Mouse (Mus musculus) cerebellum, adult 11 months (tissue): ENCODE results near the gene Klc1.

Source experiments
- DNase-seq: peaks from one replicate; pipeline ENCODE4 v3.0.0; 2022

Gene Klc1

DNA sequence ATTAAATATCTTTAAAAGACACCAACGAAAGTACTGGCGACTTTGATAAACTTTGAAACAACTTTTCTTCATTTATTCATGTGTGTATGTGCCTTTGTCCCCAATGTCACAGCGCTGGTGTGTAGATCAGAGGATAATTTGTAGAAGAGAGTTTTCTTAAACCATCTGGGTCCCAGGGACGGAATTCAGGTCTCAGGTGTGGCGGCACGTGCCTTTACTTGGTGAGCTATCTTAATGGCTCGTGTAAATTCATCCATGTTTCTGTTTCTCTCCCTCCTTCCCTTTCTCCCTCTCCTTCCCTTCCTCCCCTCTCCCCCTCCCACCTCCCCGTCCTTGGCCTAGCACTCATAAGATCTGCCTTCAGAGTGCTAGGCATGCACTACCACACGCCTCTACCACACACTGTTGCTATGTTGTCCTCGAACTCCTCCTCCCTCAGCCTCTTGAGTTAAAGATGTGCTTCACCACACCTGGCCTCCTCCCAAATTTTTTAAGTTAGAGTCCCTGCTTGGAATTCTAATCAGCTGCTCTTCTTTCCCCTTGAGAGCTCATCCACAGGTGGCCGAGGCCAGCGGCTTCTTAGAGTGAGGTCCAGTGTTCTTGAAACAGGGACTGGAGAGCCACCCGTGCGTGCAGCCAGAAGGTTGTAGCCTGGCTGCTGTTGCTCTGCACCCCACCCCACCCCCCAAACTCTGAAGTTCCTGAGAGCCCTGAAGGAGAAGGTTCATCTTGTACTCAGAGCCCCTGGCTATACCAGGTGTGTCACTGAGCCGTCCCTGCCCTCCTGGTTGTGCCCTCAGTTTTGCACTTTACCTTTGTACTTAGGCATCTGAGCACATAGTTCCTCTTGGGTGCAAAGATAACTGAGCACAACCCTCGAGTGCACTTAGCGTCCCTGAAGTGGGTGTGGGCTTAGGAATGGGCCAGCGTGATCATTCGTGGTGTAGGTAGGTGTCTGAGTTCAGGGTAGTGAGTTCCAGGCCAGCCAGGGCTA lies 56.4 kb downstream of the Klc1 start:
- no peak for DNase-seq

GRCm38 (mm10) chr12:111816528-111816927 lies 57.9 kb downstream of the Klc1 start:
- DNase-seq = no peak

GRCm38 (mm10) chr12:111816967-111817366 lies 58.3 kb downstream of the Klc1 start:
- DNase-seq = no peak

- DNase-seq = no peak
Observed at GRCm38 (mm10) chr12:111817991-111818390, 59.3 kb downstream of the Klc1 start.

DNA sequence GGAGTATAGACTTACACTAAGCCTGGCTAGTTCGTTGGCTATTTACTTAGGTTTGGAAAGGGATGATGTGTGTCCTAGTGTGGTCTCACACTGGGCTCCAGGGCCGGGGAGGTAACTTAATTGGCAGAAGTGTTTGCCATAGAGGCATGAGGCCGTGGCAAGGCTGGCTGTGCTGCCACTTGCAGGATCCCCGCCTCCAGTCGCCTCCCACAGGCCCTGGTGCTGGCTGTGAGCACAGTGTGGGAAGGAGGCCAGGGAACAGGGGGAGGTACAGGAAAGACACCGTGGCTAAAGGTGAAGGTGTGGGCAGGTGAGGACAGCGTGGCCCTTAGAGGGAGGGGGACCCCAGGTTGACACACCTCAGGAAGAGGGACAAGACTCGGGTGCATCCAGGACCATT lies 61.3 kb downstream of the Klc1 start:
- no peak for DNase-seq

- no peak for DNase-seq
Observed at GRCm38 (mm10) chr12:111820708-111821107, 62.1 kb downstream of the Klc1 start.

- no peak for DNase-seq
Observed at GRCm38 (mm10) chr12:111821931-111822330, 63.3 kb downstream of the Klc1 start.

DNA sequence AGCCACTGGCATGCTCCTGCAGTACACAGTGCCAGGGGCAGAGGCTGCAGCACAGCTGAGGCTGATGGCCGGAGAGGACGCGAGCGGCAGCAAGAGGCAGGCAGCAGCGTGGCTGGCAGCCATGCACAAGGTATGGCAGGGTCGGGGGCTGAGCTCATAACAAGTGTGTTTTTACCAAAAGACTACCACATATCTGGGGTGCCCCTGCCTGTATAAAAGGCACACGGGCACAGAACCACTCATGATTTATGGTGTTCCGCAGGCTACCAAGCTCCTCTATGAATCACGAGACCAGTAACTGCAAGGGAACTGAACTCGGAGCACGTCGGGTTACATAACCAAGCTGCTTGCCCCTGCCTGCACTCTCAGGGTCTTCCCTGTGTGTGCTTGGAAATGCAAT lies 68.9 kb downstream of the Klc1 start:
- no peak for DNase-seq

DNA sequence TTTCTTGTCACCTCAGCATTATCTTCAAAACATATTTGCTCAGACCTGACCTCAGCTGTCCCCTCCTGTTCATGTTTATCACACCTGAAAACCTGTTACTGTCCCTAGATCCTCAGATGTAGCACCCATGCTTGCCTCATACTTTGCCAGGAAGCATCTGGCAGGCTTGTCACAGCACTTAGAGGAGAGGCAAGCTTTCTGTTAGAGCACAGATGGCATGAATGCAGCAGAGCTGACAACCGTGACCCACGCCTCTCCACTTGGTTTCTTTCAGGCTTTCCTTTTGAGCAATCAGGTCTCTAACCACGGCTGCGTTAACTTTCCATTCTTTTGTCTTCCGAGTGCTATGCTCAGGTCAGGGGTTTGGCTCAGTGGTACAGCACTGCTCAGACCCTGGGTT lies 70.8 kb downstream of the Klc1 start:
- DNase-seq = no peak

DNA sequence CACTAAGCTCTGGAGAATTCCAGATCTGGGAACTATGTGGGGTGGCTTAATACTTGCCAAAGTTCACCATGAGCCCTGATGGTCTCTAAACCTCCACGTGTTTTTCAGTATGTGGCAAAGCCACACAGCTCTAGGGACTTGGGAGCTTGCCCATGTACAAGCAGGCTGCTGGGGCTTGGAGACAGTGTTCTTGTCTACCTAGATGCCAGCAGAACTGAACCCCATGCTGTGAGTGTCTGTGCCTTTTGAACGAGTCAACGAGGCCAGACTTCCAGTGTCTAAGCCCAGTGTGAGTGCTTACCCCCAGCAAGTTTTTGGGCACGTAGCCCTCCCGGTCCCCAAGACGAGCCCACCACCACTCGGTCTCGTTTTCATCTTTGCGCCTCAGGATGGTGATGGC lies 71.3 kb downstream of the Klc1 start:
- DNase-seq = peak; percentile 43

DNA sequence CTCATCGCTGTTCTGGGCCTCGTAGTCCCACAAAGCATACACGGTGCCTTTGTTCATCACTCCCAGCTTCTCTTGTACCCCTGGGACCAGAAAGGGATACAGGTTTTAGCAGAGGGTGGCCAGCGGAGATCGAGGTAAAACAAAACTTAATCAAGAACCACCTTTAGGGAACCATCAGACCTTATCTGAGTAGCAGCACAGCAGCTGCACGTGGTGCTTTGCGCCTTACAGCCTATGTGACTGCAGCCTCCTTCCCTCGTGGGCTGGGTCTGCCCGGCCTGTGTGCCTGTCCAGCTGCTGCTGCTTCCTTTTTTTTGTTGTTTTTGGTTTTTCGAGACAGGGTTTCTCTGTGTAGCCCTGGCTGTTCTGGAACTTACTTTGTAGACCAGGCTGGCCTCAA lies 71.7 kb downstream of the Klc1 start:
- DNase-seq = no peak

- DNase-seq = no peak
Observed at GRCm38 (mm10) chr12:111832643-111833042, 74.0 kb downstream of the Klc1 start.

- no peak for DNase-seq
Observed at GRCm38 (mm10) chr12:111833457-111833856, 74.8 kb downstream of the Klc1 start.

- no peak for DNase-seq
Observed at GRCm38 (mm10) chr12:111842565-111843433, 84.2 kb downstream of the Klc1 start.

DNA sequence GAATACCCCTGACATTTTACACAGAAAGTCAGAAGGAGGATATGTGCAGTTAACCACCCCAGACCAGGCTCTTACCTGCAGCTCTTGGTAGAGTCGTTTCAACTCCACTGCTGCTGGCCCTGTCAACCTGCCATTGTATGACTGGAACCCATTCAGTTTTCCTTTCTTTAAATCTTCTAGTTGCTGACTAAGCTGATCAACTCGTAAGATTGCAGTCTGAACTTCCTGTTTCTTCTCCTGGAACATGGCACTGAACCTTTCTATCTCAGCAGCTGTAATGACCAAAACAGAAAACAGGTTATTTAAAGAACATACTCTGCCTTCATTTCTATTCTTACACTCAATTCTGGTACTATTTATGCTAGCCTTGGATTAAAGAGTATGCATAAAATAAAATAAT lies 84.8 kb downstream of the Klc1 start:
- DNase-seq = no peak

DNA sequence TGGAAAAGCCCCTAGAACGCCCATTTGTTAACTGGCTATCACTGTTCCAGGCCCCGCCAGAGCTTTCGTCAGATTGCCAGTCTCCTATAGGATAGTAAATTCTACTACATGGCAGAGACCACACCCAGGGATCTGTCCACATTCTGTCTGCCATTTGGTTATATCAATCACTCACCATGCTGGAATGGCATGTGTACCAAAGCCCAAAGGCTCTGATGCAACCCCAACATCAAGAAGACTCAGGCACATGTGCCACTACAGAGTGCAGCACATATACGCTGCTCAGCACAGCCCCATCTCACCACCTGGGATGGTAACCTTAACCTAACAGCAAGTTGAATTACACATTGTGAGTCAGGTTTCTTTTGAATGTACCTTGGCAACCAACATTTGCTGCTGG lies 87.3 kb downstream of the Klc1 start:
- no peak for DNase-seq

DNA sequence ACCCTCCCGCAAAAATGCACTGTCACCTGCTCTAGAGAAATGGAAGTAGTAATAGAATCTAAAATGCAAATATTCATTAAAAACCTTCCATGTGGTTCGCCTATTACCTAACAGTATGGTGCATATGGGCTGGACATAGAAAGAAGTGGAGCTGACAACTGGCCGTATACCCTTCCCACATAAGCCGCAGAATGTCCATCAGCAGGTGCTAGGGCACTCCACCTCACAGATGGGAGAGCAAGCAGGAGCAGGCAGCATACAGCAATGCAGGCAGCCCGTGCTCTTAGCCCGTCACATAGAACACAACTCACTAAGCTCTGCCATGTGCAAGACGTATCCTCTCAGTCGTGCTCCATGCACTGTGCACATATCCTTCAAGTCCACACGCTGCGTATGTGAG lies 88.2 kb downstream of the Klc1 start:
- no peak for DNase-seq

DNA sequence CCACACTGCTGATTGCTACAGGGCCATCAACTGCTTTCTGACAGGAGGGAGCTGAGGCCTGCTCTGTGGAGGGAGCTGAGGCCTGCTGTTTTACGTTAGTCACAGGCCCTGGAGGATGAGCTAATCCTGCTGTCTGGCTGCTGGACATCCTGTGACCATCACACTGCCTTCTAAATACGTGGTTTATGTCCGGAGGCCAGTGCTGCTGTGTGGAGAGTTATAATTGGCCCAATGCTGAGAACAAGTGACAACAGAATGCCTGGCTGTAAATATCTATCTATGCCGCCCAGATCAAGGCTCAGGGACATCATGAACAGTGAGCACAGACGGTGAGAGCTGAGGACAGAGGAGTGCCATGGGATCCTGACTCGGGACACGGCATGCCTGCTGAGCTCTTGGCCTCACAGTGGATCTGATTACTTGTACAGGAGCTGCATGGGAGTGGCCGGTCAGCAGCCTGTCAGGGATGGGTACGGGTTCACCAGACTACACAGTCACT lies 89.7 kb downstream of the Klc1 start:
- peak; percentile 28 for DNase-seq

DNA sequence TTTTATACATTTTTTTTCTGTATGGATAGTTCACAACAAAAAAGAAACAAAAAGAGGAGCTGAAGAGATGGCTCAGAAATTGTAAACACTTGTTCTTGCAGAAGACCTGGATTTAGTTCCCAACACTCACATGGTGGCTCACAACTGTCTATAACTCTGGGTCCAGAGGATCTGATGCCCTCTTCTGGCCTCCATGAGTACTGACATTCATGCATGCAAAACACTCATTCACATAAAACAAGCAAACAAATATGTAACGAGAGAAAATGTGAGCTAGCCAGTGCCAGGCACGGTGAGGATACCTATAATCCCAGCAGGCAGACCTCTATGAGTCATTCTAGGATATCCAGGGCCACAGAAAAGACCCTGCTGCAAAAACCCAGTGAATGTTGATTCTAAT lies 92.6 kb downstream of the Klc1 start:
- no peak for DNase-seq

DNA sequence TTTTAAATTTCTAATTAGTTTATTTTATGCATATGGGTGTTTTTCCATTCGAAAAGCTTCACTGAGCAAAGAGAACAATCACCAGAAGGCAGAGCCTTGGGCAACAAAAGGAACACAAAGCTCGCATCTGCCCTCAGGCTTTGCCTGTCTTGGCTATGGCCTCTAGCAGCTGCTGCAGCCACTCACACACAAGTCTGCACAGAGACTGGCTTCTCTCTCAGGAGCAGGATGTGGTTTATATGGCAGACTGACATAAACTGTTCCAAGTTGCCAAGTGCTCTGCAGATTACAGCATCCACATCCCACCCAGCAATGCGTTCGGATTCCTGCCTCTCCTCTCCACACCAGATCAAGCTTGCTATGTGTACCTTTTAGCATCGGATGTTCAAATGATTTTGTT lies 93.1 kb downstream of the Klc1 start:
- DNase-seq = no peak

DNA sequence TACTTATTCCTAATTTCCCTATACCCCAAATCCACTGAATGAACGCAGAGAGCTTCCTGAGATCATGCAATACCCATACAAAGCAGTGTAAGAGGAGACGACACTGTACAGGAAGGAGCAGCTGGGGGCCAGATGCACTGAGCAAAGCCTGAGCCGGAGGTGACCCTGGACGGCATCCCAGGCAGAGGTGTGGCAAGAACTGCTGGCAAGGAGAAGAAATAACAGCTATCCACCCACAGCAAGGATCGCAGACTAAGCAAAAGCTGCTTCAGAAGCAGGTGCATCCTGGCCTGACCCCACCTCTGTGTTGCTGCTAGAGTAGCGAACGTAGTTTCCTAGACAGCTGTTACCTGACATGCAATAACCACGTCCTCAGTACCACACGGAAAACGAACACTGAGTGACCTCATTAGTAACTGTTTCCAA lies 94.4 kb downstream of the Klc1 start:
- DNase-seq = no peak

GRCm38 (mm10) chr12:111853546-111853945 lies 94.9 kb downstream of the Klc1 start:
- DNase-seq = no peak

DNA sequence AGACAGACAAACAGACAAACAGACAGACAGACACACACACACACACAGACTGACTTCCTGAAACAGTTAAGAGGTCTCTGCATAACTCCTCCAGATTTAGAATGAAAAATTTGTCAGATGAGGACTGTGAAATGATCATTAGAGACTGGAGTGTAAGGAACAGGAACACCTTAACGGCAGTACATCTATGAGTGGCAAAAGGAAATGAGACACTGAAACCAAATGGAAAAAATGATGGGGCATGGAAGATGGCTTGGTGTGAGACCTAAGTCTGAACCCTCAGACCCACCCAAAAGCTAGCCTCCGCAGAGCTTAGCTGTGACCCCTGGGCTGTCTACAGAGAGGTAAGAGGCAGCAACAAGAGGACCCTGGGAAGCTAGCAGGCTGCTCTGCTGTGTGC lies 96.8 kb downstream of the Klc1 start:
- DNase-seq = no peak
